Mouse (Mus musculus) heart, embryonic 11.5 days (tissue): ENCODE measurements around the gene Iffo2. TPM values are rescaled to one million over a fixed set of nuclear protein-coding genes. Genes with fewer than 3 reads are reported as not detected.

Experiments
- ATAC-seq: fragments of 200-750 bp; cut with Nextera tagmentation; replicated peaks from 2 replicates; pipeline ENCODE4 v1.8.0; 2017; ENCODE audit warnings: moderate library complexity; ENCODE audit not compliant: insufficient number of reproducible peaks, low FRiP score, low TSS enrichment
- H3K27ac ChIP-seq: fragments of 300-500 bp; sonication (generic); 2 replicates; pipeline ENCODE4 v1.5.1; 2014; ENCODE audit warnings: mild to moderate bottlenecking, low read depth, low read length
- H3K27me3 ChIP-seq: fragments of 300-500 bp; sonication (generic); 2 replicates; pipeline ENCODE4 v1.6.1; 2014; ENCODE audit warnings: mild to moderate bottlenecking, low read length, mixed read lengths; ENCODE audit not compliant: control insufficient read depth, insufficient read depth
- H3K36me3 ChIP-seq: fragments of 300-500 bp; sonication (generic); 2 replicates; pipeline ENCODE4 v1.6.1; 2014; ENCODE audit warnings: mild to moderate bottlenecking, low read length, moderate library complexity, mixed read lengths; ENCODE audit not compliant: control insufficient read depth, insufficient read depth
- H3K4me1 ChIP-seq: fragments of 300-500 bp; sonication (generic); 2 replicates; pipeline ENCODE4 v1.6.1; 2014; ENCODE audit warnings: low read length; ENCODE audit not compliant: control insufficient read depth, insufficient read depth
- H3K4me2 ChIP-seq: fragments of 300-500 bp; sonication (generic); 2 replicates; pipeline ENCODE4 v1.6.1; 2014; ENCODE audit warnings: mild to moderate bottlenecking, moderate library complexity
- H3K4me3 ChIP-seq: fragments of 300-500 bp; sonication (generic); 2 replicates; pipeline ENCODE4 v1.5.1; 2014; ENCODE audit warnings: low read depth, low read length
- H3K9ac ChIP-seq: fragments of 300-500 bp; sonication (generic); 2 replicates; pipeline ENCODE4 v1.6.1; 2014; ENCODE audit warnings: mild to moderate bottlenecking, low read depth, low read length, moderate library complexity
- H3K9me3 ChIP-seq: fragments of 300-500 bp; sonication (generic); replicated peaks from 2 replicates; pipeline ENCODE4 v1.6.1; 2016; ENCODE audit warnings: low read length; ENCODE audit not compliant: control insufficient read depth
- WGBS: fragments of 180-500 bp; shearing (Covaris S2); extraction: QIAGEN DNeasy Blood & Tissue Kit; methylation state at CpG from one replicate; pipeline ENCODE4 v1.1.7; 2014; ENCODE audit not compliant: insufficient replicate concordance; 5-methylcytosine and 5-hydroxymethylcytosine counted together
- polyA plus RNA-seq: library from polyadenylated mRNA; unstranded; fragments of >200 nt; fragmentation: Nextera tagmentation; extraction: Ambion mirVana; gene quantifications from 2 replicates; pipeline ENCODE4 v1.2.1, GENCODE M21; 2014

The Iffo2 gene
- polyA plus RNA-seq, 1 experiment from 2014 or later, result 2.7 TPM

DNA sequence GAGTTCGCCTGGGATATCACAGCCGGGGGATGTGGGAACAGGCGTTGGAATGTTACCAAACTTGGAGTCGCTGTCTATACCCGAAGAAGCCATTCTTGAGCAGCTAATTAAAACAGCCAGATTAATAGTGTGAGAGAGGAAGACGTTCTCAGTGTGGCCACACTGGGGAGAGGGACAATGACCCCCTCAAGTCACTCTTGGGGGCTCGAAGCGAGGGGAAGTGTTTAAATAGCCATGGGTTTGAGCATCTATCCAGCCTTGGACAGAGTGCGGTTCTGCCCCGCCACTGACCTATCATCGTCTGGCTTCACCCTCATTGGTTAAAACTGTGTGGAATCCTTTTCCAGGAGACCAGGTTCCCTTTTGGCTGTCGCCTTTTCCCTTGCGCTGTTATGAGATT, 68.0 kb downstream of the Iffo2 start:
- Histone ChIP-seq H3K4me2 (peak overlapping the region; percentile 70), H3K27me3 (no peaks in the 10 kb centered on the region), H3K27ac (peak overlapping the region; percentile 97), H3K9ac (peak overlapping the region; percentile 58), H3K4me1 (peaks cover 83% of the 10 kb centered on the region), H3K9me3 (no peaks in the 10 kb centered on the region), H3K36me3 (no peaks in the 10 kb centered on the region), H3K4me3 (0 out of 2 replicates have a peak overlapping the region, but pooled peaks have one; percentile 1)
- no peak for ATAC-seq
- 16% methylated on average over 13 of the region's 13 CpGs for WGBS

DNA sequence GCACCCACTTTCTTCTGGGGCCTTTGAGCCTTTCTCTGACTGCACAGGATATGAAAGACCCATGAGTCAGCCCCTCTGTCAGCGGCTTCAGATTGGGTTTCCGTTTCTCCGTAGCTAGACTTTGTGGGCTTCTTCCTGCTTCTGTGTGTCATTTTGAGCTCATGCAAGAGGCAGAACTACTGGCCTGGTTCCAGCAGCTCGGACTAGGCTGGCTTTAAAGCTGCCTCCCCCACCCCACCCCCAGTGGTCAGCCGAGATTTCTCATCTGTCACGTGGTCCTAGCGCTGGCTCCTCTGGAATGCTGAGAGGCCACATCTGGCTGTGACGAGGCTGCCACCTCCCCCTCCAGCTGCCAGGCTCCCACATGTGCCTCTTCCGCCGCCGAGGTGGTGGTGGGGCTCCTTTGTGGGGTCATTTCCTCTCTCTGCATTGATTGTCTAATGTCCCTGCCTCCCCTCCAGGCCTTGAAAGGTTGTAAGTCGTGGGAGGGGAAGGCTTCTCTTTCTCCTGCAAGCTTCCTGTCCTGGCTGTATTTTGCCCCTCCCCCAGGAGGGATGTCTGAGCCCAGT, 68.7 kb downstream of the Iffo2 start:
- H3K27ac ChIP-seq, result peak overlapping the region; percentile 97
- under 1% methylated on average over 12 of the region's 12 CpGs for WGBS
- peaks cover 86% of the 10 kb centered on the region for H3K4me1 ChIP-seq
- peak overlapping the region; percentile 70 for H3K4me2 ChIP-seq
- no peaks in the 10 kb centered on the region for H3K36me3 ChIP-seq
- H3K4me3 ChIP-seq, result peak overlapping the region; percentile 8; the same call in 1 of the 2 replicates
- peak; percentile 72 for ATAC-seq
- H3K9ac ChIP-seq, result peak overlapping the region; percentile 58
- H3K9me3 ChIP-seq, result no peaks in the 10 kb centered on the region
- H3K27me3 ChIP-seq, result no peaks in the 10 kb centered on the region

DNA sequence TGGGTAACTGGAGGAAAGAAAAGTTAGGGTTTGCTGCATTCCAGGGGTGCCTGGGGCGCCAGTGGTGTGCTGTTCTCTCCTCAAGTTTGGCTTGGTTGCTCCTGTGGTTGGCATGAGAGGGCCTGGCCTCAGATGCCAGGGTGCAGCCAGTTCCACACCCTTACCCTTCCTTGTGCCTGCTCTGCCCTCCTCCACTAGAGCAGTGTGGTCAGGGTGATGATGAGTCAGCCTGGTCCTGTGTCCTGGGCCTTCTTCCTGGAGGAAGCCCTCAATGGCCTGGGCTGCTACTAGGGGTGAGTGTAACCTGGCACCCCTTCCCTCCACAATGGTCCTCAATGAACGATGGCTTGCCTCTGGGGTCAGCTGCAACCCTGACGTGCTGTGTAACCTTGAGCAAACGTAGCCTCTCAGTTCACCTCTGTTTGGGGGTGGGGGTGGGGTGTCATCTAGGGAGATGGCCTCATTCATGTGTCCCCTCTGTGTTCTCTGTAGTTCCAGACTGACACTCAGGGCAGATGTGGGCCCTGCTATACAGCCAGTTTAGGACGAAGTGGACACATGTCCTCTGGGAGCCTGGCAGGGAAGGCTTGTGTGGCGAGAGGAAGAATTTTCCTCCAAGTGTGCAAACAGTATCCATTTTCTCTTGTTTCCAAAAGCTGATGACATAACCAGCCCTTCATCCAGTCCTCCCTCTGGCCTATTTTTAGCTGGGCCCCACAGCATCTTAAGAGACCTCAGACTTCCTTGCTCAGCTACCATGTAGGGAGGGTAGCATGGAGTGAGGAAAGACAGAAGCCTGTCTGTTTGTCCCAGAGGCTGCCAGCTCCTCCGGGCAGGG, 71.4 kb downstream of the Iffo2 start:
- no peak for ATAC-seq
- WGBS, result 32% methylated on average over 7 of the region's 7 CpGs
- peaks cover 65% of the 10 kb centered on the region for H3K4me1 ChIP-seq
- peak overlapping the region; percentile 69 for H3K9ac ChIP-seq
- H3K4me3 ChIP-seq, result no peak overlapping the region
- peak overlapping the region; percentile 86 for H3K27ac ChIP-seq
- H3K4me2 ChIP-seq, result peak overlapping the region; percentile 45
- H3K27me3 ChIP-seq, result no peaks in the 10 kb centered on the region
- no peaks in the 10 kb centered on the region for H3K9me3 ChIP-seq
- H3K36me3 ChIP-seq, result peaks cover 5% of the 10 kb centered on the region; the same call in 1 of the 2 replicates

DNA sequence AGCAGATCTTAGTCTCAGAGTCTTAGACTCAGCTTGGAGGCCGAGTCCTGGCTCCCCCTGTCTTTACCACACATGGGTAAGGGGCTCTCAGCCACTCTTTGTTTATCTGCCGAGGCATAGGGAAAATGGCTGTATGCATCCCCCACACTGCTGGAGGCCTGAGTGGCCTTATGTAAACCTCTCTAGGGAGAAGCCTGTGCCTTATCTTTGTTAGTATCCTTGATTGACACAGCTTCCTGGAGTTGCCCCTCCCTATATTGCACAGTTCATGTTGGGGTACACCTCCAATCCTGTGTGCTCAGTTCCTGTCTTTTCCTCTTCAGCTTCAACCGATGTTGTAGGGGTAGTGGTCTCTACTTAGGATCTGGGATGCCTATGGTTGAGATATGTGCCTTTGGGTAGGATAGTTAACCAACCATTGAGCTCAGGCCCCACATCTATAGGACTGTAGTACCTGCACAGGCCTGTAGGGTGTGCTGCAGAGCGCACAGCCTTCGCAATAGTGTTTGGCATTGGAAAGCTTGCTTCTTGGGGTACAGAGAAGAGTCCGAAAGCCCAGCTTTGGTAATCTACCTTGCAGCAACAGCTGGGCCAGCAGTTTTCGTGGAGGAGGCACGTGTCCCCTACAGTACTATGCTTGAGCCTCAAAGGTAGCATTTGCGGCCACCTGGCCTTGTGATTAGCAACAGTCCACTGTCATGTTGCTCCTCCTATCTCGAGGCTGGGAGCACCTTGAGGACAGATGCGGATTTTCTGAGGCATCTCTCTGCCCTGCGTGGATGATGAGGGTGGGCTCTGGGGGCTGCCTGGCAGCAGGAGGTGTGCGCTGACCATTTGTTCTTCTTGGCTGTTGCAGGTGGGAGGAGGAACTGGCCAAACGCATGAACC, 72.3 kb downstream of the Iffo2 start, which contains the start of gene Gm21969:
Gm21969 (plus strand) TSS at position 830 of the 888 bp plus-strand sequence.
- H3K36me3 ChIP-seq, result peaks cover 5% of the 10 kb centered on the region; the same call in 1 of the 2 replicates
- ATAC-seq, result no peak
- no peaks in the 10 kb centered on the region for H3K9me3 ChIP-seq
- H3K4me1 ChIP-seq, result peaks cover 56% of the 10 kb centered on the region
- WGBS, result 35% methylated on average over 14 of the region's 14 CpGs
- no peak within 1 kb of the TSS for H3K4me3 ChIP-seq
- H3K27me3 ChIP-seq, result no peaks in the 10 kb centered on the region
- peak within 1 kb of the TSS; percentile 45 for H3K4me2 ChIP-seq
- H3K9ac ChIP-seq, result peak within 1 kb of the TSS; percentile 69
- peak within 1 kb of the TSS; percentile 86 for H3K27ac ChIP-seq

DNA sequence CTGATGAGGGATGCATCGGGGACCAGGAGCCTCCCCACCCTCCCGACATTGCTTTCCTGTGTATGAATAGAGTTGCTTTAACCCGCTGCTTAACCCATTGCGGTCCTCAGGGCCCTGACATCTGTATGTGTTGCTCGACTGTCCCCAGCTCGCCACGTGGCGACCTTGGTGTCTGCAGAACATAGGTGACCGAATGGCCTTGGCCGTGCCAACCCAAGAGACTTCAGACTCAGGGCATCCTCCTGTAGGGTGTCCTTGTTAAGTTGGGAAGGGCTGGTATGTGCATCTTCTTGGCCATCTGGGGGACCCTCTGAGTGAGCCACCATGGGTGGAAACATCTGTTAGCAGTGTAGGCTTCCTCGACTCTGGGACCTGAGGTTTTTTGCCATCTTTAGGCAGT, 74.9 kb downstream of the Iffo2 start:
- Histone ChIP-seq H3K36me3 (peaks cover 5% of the 10 kb centered on the region; the same call in 1 of the 2 replicates), H3K9ac (no peak overlapping the region), H3K27ac (no peak overlapping the region), H3K4me2 (no peak overlapping the region), H3K27me3 (no peaks in the 10 kb centered on the region), H3K9me3 (no peaks in the 10 kb centered on the region), H3K4me1 (peaks cover 34% of the 10 kb centered on the region), H3K4me3 (no peak overlapping the region)
- ATAC-seq, result no peak
- WGBS, result 87% methylated on average over 11 of the region's 11 CpGs

DNA sequence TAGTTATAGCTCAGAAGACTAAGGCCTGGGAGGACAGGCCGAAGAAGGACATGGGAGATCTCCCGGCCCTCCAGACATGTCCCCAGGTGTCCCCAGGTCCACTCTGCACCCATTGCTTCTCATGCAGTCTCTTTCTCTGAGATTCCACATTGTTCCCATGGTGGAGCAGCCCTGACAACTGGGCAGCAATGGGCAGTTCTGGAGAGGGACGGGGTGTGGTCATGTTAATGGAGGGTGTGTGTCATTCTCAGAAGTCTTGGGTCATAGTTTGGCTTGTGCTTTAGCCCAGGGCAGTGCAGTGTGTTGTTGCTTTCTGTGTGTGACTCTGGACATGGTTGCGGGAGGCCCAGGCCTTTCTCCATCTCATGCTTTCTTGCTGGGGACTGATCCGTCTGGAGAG, 76.4 kb downstream of the Iffo2 start:
- peaks cover 5% of the 10 kb centered on the region; the same call in 1 of the 2 replicates for H3K36me3 ChIP-seq
- H3K9me3 ChIP-seq, result no peaks in the 10 kb centered on the region
- ATAC-seq, result no peak
- no peak overlapping the region for H3K27ac ChIP-seq
- H3K4me3 ChIP-seq, result no peak overlapping the region
- H3K4me2 ChIP-seq, result no peak overlapping the region
- 95% methylated on average over 5 of the region's 5 CpGs for WGBS
- peaks cover 22% of the 10 kb centered on the region for H3K4me1 ChIP-seq
- no peaks in the 10 kb centered on the region for H3K27me3 ChIP-seq
- H3K9ac ChIP-seq, result no peak overlapping the region

DNA sequence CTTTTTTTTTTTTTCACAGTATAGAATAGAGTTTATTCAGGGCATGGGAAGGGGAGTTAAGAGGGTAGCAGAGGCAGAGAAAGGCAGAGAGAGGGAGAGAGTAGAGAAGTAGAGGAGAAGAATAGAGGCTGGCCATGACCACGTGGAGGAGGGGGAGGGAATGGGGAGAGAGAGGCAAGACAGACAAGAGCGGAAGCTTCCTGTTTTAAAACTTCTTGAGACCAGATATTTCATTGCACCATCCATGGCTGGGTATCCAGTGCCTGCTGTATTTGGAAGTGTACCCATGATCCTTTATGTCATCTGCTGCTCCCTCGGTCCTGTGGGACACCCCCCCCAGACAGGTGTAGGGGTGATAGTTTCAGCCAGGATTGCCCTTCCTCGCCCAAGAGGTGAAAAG, 78.6 kb downstream of the Iffo2 start:
- WGBS, result 62% methylated on average over 4 of the region's 4 CpGs
- ATAC-seq, result no peak
- peaks cover 4% of the 10 kb centered on the region; the same call in 1 of the 2 replicates for H3K4me1 ChIP-seq
- peaks cover 3% of the 10 kb centered on the region; the same call in 1 of the 2 replicates for H3K9me3 ChIP-seq
- no peak overlapping the region for H3K4me2 ChIP-seq
- peaks cover 15% of the 10 kb centered on the region for H3K36me3 ChIP-seq
- no peak overlapping the region for H3K4me3 ChIP-seq
- no peak overlapping the region for H3K27ac ChIP-seq
- no peaks in the 10 kb centered on the region for H3K27me3 ChIP-seq
- no peak overlapping the region for H3K9ac ChIP-seq

DNA sequence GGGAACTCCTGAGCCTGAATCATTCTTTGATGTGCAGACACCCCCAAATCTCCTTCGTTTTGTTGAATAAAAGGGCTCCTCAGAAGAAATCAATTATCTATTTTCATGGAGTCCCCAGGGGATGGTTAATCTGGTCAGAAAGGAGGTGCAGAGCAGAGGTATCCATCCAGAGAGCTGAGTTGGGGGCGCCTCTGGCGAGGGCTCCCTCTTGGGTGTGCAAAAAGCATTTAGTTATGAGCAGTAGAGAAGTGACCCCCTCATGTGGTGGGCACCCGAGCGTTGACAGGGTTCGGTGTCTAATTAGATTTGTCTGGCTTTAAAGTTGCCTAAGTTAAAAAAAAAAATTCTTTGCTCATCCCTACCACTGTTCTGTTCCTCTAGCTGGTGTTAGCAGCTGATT, 80.6 kb downstream of the Iffo2 start:
- Histone ChIP-seq H3K4me3 (no peak overlapping the region), H3K9ac (no peak overlapping the region), H3K4me1 (peaks cover 4% of the 10 kb centered on the region; the same call in 1 of the 2 replicates), H3K27ac (peak overlapping the region; percentile 57), H3K27me3 (no peaks in the 10 kb centered on the region), H3K9me3 (peaks cover 3% of the 10 kb centered on the region; the same call in 1 of the 2 replicates), H3K36me3 (peaks cover 26% of the 10 kb centered on the region), H3K4me2 (no peak overlapping the region)
- WGBS, result 62% methylated on average over 6 of the region's 6 CpGs
- no peak for ATAC-seq
